Mouse (Mus musculus): ENCODE results near the gene Htr2c.

- no peak for TF ChIP-seq CTCF (IDR thresholded peaks at IDR 0.05; ENCODE audit: extremely low read depth, insufficient read length, insufficient replicate concordance, low read depth, low read length)
- TF ChIP-seq POLR2A (IDR thresholded peaks at IDR 0.05; ENCODE audit: low read depth, low read length), result no peak
Measured at GRCm38 (mm10) chrX:146958608-146959007, 3.7 kb upstream of the Htr2c start.

Data from small intestine, adult 2 months (tissue).